Comparison of ENCODE assay signal across 12 mouse cellular contexts in the genomic region with DNA sequence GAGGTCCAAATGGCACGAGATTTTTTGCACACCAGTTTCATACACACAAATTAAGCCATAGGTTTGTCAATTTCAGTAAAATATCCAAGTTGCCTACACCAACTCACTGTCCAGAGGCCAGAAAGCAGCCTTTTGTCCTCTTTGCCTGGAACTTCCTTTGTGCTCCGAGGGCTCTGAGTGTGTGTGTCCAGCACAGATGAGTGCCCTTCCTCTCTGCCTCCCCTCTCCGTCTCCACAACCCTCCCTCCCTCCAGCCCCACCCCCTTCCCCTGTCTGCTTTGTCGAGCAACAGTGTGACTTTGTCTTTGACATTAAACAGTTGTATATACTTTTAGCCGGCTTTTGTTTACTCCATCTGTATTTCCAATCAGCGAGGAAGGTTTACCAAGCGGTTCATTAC.
DNase-seq lines count a peak whose midpoint lies in the region; ATAC-seq lines count a peak whose summit lies in the region.
"Had no signal": no experiment of that assay in that cellular context is flagged by ENCODE, and none has a peak within 500 bp of the region (broad histone marks: within the 10 kb centered on the region; RNA-seq: fewer than 3 reads in every experiment).

No protein-coding gene starts in this region.

- no peaks in the 10 kb centered on the region for H3K36me3 ChIP-seq in kidney, embryonic 14.5 days (ENCODE audit: control insufficient read depth, insufficient read depth, low read length)
- H3K36me3 ChIP-seq in midbrain, embryonic 11.5 days (ENCODE audit: control insufficient read depth, insufficient read depth, low read length) = no peaks in the 10 kb centered on the region
- no peaks in the 10 kb centered on the region for H3K36me3 ChIP-seq in midbrain, embryonic 16.5 days (ENCODE audit: control insufficient read depth, insufficient read depth, low read length)
- H3K36me3 ChIP-seq in limb, embryonic 10.5 days = no peaks in the 10 kb centered on the region
- H3K36me3 ChIP-seq: embryonic facial prominence, embryonic 15.5 days had no signal

- peak overlapping the region; percentile 22; the same call in 1 of the 2 replicates for H3K4me2 ChIP-seq in kidney, embryonic 14.5 days (replicated peaks; ENCODE audit: low read depth, low read length)
- H3K4me2 ChIP-seq in midbrain, embryonic 11.5 days = no peak overlapping the region
- no peak overlapping the region for H3K4me2 ChIP-seq in midbrain, embryonic 16.5 days (ENCODE audit: low read length)
- H3K4me2 ChIP-seq: embryonic facial prominence, embryonic 15.5 days had no signal

- no peaks in the 10 kb centered on the region for H3K9me3 ChIP-seq in kidney, embryonic 14.5 days (ENCODE audit: control insufficient read depth, low read length)
- no peaks in the 10 kb centered on the region for H3K9me3 ChIP-seq in midbrain, embryonic 11.5 days (ENCODE audit: control insufficient read depth, low read length)
- H3K9me3 ChIP-seq in midbrain, embryonic 16.5 days (replicated peaks; ENCODE audit: control insufficient read depth, low read length, poor library complexity, severe bottlenecking) = no peaks in the 10 kb centered on the region
- H3K9me3 ChIP-seq in limb, embryonic 10.5 days (replicated peaks) = no peaks in the 10 kb centered on the region
- H3K9me3 ChIP-seq: embryonic facial prominence, embryonic 15.5 days had no signal

- WGBS in kidney, embryonic 14.5 days = 12% methylated on average over 7 of the region's 7 CpGs
- WGBS in midbrain, embryonic 11.5 days = 43% methylated on average over 7 of the region's 7 CpGs
- 35% methylated on average over 7 of the region's 7 CpGs for WGBS in midbrain, embryonic 16.5 days
- WGBS in limb, embryonic 10.5 days = 30% methylated on average over 7 of the region's 7 CpGs

- H3K9ac ChIP-seq in kidney, embryonic 14.5 days (ENCODE audit: low read depth, low read length) = peak overlapping the region; percentile 42; the same call in 1 of the 2 replicates
- H3K9ac ChIP-seq in midbrain, embryonic 11.5 days (ENCODE audit: low read length) = no peak overlapping the region
- H3K9ac ChIP-seq in midbrain, embryonic 16.5 days (ENCODE audit: low read depth, low read length) = no peak overlapping the region
- H3K9ac ChIP-seq: embryonic facial prominence, embryonic 15.5 days had no signal

- ATAC-seq in kidney, embryonic 14.5 days (ENCODE audit: low FRiP score, low TSS enrichment) = peak; percentile 69
- peak; percentile 73 for ATAC-seq in midbrain, embryonic 11.5 days (ENCODE audit: low FRiP score)
- no peak for ATAC-seq in midbrain, embryonic 16.5 days

- no peak for DNase-seq in kidney, adult 9 months
- peak; percentile 84 for DNase-seq in midbrain, embryonic 11.5 days (ENCODE audit: low spot score, missing footprints)
- no peak for DNase-seq in limb, embryonic 10.5 days (ENCODE audit: low spot score)
- DNase-seq in yolk sac, embryonic 10.5 days (ENCODE audit: low spot score) = peak; percentile 42
- DNase-seq in natural killer cell, adult 2 months (ENCODE audit: low spot score in 2 of 2) = no peak
- DNase-seq: cerebellum, adult 8-10 months; gastrocnemius, postnatal 25 days; heart, postnatal 14 days; kidney, postnatal 10 days had no signal

- peak overlapping the region; percentile 55 for H3K27ac ChIP-seq in kidney, embryonic 14.5 days (ENCODE audit: low read depth, low read length)
- no peak overlapping the region for H3K27ac ChIP-seq in midbrain, embryonic 11.5 days (ENCODE audit: low read depth, low read length)
- no peak overlapping the region for H3K27ac ChIP-seq in midbrain, embryonic 16.5 days (ENCODE audit: low read length)
- peak overlapping the region; percentile 82 for H3K27ac ChIP-seq in limb, embryonic 10.5 days
- H3K27ac ChIP-seq: embryonic facial prominence, embryonic 15.5 days had no signal

- no peaks in the 10 kb centered on the region for H3K27me3 ChIP-seq in kidney, embryonic 14.5 days (ENCODE audit: control insufficient read depth, insufficient read depth, low read length)
- H3K27me3 ChIP-seq in midbrain, embryonic 11.5 days (ENCODE audit: control insufficient read depth, insufficient read depth, low read length) = no peaks in the 10 kb centered on the region
- H3K27me3 ChIP-seq in midbrain, embryonic 16.5 days (ENCODE audit: control insufficient read depth, insufficient read depth, low read depth, low read length) = no peaks in the 10 kb centered on the region
- no peaks in the 10 kb centered on the region for H3K27me3 ChIP-seq in limb, embryonic 10.5 days (ENCODE audit: low read depth, poor library complexity, severe bottlenecking)
- H3K27me3 ChIP-seq: embryonic facial prominence, embryonic 15.5 days had no signal

- H3K4me3 ChIP-seq in kidney, embryonic 14.5 days (ENCODE audit: low read length) = peak overlapping the region; percentile 2; the same call in 1 of the 2 replicates
- no peak overlapping the region for H3K4me3 ChIP-seq in midbrain, embryonic 11.5 days (ENCODE audit: low read depth, low read length)
- no peak overlapping the region for H3K4me3 ChIP-seq in midbrain, embryonic 16.5 days (ENCODE audit: low read depth, low read length)
- no peak overlapping the region for H3K4me3 ChIP-seq in limb, embryonic 10.5 days
- H3K4me3 ChIP-seq: embryonic facial prominence, embryonic 15.5 days had no signal

- peaks cover 28% of the 10 kb centered on the region for H3K4me1 ChIP-seq in kidney, embryonic 14.5 days (ENCODE audit: control insufficient read depth, insufficient read depth, low read length)
- H3K4me1 ChIP-seq in midbrain, embryonic 11.5 days (ENCODE audit: control insufficient read depth, insufficient read depth, low read length) = peaks cover 2% of the 10 kb centered on the region; the same call in 1 of the 2 replicates
- H3K4me1 ChIP-seq in midbrain, embryonic 16.5 days (ENCODE audit: control insufficient read depth, insufficient read depth, low read length) = no peaks in the 10 kb centered on the region
- H3K4me1 ChIP-seq in limb, embryonic 10.5 days = peaks cover 49% of the 10 kb centered on the region

Comparison
In these comparisons a context has a peak if more than half of its experiments do, and no peak if none do; other contexts are left out.
1. H3K27ac ChIP-seq: peak in kidney, embryonic 14.5 days (single experiment) and limb, embryonic 10.5 days (single experiment); none in midbrain, embryonic 11.5 days (single experiment) and midbrain, embryonic 16.5 days (single experiment).
2. DNase-seq: peak in midbrain, embryonic 11.5 days (single experiment) and yolk sac, embryonic 10.5 days (single experiment); none in kidney, adult 9 months (single experiment), limb, embryonic 10.5 days (single experiment) and natural killer cell, adult 2 months (0 of 2).